Mouse (Mus musculus) spleen, adult 18-20 months (tissue): ENCODE measurements at regions not wholly inside any gene's neighbourhood (a gene's known extent, or its start where the extent isn't known, plus 50 kb on each side); places are given as distances from the start of the nearest gene placed in this dataset.

Experiments
- DNase-seq, 2 experiments: peaks; one replicate each; pipeline ENCODE4 v3.0.0; 2022; ENCODE audit warnings: mixed read lengths in 2 of 2

DNA sequence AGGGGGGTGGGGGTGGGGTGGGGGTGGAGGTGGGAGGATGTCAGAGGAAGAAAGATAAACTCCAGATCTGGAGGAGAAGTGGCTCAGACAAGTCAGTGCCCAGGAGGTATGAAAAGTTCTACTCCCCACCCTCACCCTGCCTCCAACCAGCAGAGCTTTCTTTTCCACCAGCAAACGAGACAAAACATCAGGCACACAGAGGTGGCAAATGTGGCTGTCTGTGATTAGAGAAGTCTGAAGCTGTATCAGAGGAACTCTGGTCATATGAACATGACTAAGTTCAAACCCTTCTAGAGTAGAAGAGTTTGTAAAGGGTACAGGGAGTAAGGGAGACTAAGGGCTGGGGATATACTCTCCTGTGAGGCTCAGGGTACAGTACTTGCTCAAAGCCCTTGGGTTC lies 85.2 kb upstream of the Cadm1 start:
- DNase-seq, result no peak

DNA sequence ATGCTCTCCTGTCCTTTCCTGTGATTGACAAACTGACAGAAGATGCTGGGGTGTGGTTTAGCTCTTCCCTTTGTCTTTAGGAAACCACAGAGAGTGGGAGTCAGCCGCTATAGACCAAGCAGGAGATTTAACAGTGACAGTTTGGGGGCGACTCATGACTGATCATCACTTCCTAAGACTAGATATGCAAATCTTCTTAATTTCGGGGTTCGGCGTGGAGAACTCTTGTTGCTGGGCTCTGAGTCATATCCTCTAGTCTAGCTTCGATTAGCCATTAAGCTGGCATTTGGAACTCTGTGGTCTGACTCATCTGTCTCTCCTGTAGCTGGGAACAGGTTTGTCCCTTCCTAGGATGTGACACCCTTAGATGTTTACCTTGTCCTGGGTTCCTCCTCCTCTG lies 84.6 kb upstream of the Cadm1 start:
- DNase-seq, result no peak

DNA sequence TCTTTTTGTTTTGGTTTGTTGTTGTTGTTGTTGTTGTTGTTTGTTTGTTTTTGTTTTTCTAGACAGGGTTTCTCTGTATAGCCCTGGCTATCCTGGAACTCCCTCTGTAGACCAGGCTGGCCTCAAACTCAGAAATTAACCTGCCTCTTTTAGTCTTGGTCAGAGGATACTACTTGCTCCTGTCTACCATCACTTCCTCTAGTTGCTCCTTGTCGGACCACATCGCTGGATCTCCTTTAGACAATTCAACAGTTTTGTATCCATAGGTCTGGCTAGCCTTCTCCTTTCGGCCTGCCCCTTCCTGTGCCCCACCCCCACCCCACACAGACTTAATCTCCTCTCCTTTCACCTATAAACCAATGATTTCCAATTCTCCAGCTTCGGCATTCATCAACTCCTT lies 77.2 kb upstream of the Cadm1 start:
- no peak for DNase-seq

DNA sequence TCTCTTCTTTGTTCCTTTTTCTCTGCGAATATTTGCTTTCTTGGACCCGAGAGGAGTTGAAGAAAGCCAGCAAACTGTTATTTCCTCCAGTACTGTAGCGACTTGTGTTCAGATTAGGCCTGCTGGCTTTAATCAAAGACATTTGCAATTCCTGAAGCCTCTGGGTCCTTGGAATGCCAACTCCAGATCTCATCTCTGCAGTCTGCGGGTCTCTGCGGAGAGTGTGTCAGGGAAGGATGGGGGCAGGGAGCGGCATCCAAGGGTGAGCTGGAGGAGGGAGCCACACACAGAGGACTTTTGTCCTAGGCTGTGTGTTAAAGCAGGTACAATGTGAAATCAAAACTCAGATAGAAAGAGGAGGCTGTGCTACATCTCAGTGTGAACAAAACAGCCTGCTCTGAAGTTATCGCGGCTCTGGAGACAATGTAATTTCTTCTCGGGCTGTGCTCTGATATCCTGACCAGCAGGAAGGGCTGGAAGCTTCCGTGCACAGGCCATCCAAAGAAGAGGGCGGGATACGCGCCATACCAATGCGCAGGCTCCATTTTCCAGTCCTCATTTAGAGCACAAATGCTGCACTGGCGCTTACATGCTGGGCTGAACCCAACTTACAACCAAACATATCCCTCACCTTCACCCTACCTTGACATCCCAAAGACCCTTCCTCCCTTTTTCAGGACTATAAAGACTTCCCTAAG lies 71.1 kb upstream of the Cadm1 start:
- DNase-seq, result no peak

DNA sequence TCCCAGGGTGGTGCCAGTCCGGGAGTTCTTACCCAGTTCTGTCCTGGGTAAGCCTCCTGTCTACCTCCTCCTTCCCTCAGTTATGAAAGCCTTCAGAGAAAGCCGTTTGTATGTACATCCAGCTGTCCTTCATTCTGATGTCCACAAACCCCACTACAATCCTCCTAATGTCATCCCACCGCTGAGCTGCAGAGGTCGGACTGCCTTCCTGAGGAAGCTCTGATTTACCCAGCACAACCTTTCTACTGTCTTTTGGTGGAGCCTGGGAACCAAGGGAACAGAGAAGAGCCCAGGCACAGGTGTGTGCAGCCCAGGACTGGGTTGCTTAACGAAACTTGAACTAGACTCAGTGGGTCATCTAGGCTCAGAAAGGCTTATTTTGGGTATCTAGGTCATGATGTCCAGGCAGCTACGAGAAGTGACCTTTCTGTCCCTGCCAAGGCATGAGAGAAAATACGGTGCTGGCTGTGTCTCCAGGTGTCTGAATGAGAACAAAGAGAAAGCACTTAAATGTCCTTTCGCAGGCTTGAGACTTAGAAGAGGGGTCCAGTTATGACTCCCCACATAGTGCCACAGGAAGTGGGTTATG lies 70.4 kb upstream of the Cadm1 start:
- DNase-seq, result no peak

DNA sequence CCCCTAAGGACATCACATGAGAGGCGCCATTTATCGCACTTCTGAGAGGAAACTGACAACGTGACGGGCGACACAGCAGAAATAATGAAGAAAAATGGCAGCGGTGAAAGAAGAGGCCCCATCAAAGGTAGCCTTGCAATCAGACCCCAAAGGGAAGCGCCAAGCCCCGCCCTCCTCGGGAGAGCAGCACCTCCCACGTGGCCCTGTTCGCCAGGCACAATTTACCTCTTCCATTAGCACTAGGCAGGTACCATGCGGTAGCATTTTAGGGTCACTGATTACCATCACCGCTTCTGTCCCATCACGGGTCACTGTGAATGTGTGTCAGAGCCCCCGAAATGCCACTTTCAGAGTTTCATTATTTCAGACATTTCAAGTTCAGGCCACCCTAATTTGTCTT lies 69.7 kb upstream of the Cadm1 start:
- no peak for DNase-seq

DNA sequence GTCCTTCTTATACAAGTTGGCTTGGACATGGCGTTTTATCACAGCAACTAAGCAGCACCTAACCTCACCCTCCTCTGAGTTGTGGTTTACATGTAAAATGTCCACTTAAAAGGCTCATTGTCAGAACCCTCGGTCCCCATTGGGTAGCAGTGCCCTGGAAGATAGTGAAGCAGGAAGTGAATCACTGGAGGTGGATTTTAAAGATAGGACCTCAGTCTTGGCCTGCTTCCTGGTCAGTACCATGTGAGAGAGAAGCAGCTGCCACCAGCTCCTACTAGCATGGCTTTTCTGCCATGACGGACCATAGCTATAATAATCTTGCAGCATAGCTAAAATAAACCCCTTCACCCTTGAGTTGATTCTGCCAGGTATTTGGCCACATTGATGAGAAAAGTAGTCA lies 68.1 kb upstream of the Cadm1 start:
- no peak for DNase-seq

DNA sequence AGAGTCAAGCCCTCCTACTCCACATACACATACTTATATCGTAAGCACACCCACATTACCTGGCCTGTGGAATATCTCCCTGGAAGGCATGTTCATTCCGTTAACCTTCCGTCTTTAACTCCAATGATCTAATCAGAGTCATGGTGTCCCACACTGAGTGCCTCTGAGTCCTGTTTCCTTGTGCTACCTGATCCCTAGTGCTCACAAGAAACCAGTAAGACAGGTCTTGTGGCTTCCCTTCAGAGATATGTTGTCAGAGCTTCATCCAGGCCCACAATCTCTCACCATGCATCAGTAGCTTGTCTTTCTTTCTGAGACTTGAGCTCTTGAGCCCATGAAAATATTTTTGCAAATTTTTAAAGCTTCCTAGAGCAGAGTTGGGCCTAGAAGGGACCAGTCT lies 63.2 kb upstream of the Cadm1 start:
- DNase-seq, result no peak

DNA sequence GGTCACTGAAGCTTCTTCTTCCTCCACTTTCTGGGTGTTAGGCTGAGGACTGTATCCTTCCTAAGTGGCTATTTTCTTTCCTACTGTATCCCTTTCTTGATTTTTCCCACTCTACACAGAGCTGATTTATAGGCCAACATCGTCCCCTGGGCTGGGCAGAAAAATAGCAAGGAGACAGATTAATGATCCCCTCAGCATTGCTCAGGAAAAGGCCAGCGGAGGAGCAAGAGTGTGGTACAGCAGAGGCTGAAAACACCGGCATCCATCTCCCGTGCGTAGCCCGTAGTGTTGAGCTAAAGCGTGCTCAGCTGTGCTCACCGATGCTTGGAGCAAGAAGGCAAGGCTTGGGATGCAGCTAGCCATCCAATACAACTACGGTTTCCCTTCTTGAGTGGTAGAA lies 62.2 kb upstream of the Cadm1 start:
- no peak for DNase-seq

DNA sequence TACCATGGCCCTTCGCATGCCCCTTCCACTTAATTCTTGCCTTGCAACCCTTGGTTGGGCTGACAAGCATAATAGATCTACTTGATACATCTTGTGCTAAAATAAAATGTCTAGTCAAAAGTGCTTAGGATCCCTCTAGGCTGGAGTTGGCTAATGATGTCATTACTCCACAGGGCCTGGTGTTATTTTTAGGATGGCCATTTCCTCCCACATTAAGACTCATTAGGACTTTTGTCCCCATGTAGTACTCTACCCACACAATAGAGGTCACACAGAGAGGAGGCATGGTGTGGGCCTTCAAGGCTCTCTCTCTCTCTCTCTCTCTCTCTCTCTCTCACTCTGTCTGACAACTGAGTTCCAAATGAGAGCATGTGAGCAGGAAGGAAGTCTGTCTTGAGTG lies 60.4 kb upstream of the Cadm1 start:
- DNase-seq, result no peak

DNA sequence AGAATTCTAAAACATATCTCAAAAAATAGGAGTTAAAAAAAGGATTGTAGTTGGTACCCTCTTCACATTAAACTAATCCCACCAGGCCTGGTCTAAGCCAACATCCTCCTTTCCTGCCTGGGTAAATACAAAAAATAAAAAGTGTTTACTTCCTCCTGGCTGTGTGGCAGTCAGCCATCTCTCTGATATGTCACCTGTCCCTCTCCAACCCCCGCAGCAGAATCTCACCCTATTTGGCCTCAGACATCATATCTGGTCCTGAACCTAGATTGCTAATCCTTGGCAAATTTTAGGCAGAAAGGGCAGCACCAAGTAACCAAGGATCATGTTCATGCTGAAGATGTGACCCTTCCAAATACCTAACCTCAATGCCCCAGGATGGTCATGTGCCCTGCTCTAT lies 59.2 kb upstream of the Cadm1 start:
- DNase-seq, result no peak

DNA sequence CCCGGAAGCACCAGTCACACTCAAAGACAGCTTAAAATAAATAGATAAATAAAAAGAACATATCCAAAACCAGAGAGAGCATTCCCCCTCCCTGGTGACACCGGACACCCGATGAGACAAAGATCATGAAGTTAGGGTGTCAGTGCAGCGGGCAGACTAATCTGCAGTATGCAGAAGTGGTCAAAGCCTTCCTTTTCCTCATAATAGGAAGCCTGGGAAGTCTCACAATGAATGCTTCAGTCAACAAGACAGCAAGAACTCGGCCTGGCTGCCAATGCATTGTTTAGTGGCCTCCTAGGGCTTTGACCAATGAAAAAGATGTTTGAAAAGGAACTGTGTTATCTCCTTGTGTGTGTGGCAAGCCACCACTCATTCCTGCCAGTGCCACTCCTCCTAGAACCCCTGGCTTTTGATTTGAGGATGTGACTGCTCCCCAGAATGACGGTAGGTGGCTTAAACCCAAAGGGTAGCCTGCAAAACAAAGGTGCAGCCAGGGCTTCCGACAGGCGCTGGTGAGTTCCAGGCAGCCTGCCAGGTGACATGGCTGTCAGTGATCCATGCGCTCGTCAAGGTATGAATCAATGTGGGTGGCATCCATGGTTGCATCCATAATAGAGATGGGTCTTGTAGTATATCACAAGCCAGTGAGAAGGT lies 58.1 kb upstream of the Cadm1 start:
- DNase-seq, result no peak

DNA sequence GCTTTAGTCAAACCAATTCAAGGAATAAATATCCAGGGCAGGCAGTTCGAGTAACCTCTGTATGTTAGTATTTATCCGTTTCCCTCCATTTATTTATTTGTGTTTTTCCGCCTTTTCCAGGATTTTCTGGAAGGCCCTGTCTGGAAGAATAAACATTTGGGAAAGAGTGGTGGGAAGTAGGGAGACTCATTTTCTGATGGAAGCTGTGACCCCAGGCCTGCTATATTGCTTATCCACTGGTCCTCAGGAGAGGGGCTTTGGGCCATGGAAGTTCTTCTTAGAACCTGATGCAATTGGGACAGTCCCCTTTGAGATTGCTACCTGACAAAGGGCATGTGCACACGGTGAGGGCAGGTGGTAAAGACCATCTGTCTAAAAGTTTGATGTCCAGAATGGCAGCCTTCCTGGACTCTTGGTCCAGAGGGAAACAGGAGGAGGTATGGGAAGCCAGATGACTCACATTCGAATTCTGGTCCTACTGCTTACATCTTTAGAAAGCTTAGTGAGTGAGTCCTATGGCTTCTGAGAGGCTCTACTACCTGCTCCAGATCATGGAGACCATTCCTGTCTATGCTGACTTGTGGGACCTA lies 56.1 kb upstream of the Cadm1 start:
- no peak for DNase-seq

DNA sequence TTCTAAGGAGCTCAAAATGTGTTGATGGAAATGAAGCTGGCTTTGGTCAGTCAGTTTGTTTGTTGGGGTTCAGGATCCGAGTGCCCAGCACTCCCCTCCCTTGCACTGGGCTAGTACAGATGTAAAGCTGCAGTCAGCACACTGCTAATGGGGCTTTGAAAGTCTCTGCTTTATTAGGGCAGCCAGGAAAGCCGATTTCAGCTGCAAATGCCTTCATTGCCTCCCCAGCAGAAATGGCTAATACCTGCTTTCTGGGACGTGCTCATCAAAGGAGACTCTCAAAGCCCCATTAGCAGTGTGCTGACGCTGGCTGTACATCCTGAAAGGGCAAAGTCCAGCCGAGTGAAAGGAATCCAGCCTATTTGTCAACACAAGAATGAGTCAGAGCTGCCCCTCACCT lies 55.2 kb upstream of the Cadm1 start:
- no peak for DNase-seq

DNA sequence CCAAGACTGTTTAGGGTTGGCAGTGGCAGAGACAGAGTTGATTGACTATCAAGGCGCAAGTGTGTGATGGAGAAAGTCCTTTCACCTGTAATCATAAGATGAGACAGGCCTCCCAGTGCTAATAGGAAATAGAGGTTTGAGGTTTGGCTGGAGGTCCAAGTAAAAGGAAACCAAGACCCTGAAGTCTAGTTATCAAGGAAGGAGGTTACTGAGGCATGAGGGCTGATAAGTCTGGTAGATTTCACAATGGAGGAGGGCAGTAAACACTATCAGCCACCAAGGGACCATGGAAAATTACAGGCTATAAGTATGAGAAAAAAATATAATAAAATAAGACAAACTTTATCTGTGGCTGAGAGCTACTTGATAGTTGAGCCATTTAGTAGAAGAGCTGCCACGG lies 52.1 kb upstream of the Cadm1 start:
- DNase-seq, result no peak
